Mouse (Mus musculus) heart, postnatal 0 days (tissue): ENCODE measurements at regions not wholly inside any gene's neighbourhood (a gene's known extent, or its start where the extent isn't known, plus 50 kb on each side); places are given as distances from the start of the nearest gene placed in this dataset.

Source experiments
- CTCF ChIP-seq: IDR thresholded peaks from 2 replicates; pipeline ENCODE4 v1.5.1; 2016; ENCODE audit warnings: antibody characterized with exemption, control low read depth, low read depth
- EP300 ChIP-seq: IDR thresholded peaks from 2 replicates; pipeline ENCODE4 v1.6.1; 2016; ENCODE audit warnings: antibody characterized with exemption, low read depth

DNA sequence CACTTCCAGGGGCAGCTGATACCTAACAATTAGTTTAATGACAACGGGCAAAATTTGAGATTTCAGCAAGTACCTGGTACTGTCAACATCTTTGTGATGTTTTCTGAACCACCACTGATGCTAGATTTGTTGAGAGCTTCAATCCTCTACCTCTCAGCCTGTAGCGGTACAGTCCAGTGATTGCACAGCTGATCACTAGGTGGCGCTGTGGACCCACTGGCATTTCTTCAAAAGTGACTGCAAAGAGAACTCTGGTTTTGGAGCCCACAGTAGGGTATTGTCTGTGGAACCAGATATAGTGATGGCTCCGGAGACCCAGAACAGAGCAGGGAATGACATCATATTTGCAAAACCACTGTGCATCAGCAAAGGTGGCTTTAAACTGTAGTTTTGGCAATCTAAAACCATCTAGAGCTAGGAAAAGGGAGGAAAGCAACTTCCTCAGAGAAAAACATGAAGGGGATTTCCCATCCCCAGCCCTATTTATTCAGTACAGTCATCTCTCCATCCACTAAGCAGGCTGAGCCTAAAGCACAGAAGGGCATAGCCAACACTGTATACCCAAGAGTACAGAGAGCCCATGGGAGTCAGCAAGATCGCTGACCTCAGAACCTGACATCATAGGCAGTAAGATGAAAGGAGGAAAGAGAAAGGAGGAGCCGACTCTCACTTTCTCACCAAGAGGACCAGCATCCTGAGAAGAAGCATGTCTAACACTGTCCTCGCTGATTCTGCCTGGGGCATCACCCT lies 77.7 kb upstream of the 2210010C04Rik start:
- peak; percentile 57 for TF ChIP-seq CTCF
- TF ChIP-seq EP300 = no peak
